Mouse (Mus musculus) limb, embryonic 13.5 days (tissue): ENCODE measurements around the gene Synrg. TPM values are rescaled to one million over a fixed set of nuclear protein-coding genes. Genes with fewer than 3 reads are reported as not detected.
A peak's percentile ranks its signal among the peaks of the same experiment; 100 is the strongest.

Experiments used
- ATAC-seq: fragments of 200-750 bp; cut with Nextera tagmentation; 2 replicates; pipeline ENCODE4 v1.8.0; 2017; ENCODE audit warnings: low read depth, moderate number of reproducible peaks, moderate TSS enrichment; ENCODE audit not compliant: low FRiP score
- H3K27ac ChIP-seq: fragments of 300-500 bp; sonication (generic); 2 replicates; pipeline ENCODE4 v1.5.1; 2015; ENCODE audit warnings: inconsistent platforms, mild to moderate bottlenecking, moderate library complexity
- H3K27me3 ChIP-seq: fragments of 300-500 bp; sonication (generic); 2 replicates; pipeline ENCODE4 v1.6.1; 2015; ENCODE audit warnings: mild to moderate bottlenecking, inconsistent platforms
- H3K36me3 ChIP-seq: fragments of 300-500 bp; sonication (generic); 2 replicates; pipeline ENCODE4 v1.6.1; 2015; ENCODE audit warnings: inconsistent platforms, mild to moderate bottlenecking, moderate library complexity
- H3K4me1 ChIP-seq: fragments of 300-500 bp; sonication (generic); 2 replicates; pipeline ENCODE4 v1.6.1; 2015; ENCODE audit warnings: inconsistent platforms
- H3K4me2 ChIP-seq: fragments of 300-500 bp; sonication (generic); replicated peaks from 2 replicates; pipeline ENCODE4 v1.6.1; 2015; ENCODE audit warnings: inconsistent platforms, mild to moderate bottlenecking, moderate library complexity
- H3K4me3 ChIP-seq: fragments of 300-500 bp; sonication (generic); 2 replicates; pipeline ENCODE4 v1.5.1; 2015; ENCODE audit warnings: moderate library complexity, mild to moderate bottlenecking, inconsistent platforms
- H3K9ac ChIP-seq: fragments of 300-500 bp; sonication (generic); 2 replicates; pipeline ENCODE4 v1.6.1; 2015; ENCODE audit warnings: mild to moderate bottlenecking, inconsistent platforms
- H3K9me3 ChIP-seq: fragments of 300-500 bp; sonication (generic); 2 replicates; pipeline ENCODE4 v1.6.1; 2016; ENCODE audit warnings: inconsistent platforms
- WGBS: fragments of 180-500 bp; shearing (Covaris S2); methylation state at CpG from one replicate; pipeline ENCODE4 v1.1.7; 2015; 5-methylcytosine and 5-hydroxymethylcytosine counted together
- polyA plus RNA-seq: library from polyadenylated mRNA; unstranded; fragments of >200 nt; fragmentation: Nextera tagmentation; extraction: Ambion mirVana; gene quantifications from 2 replicates; pipeline ENCODE4 v1.2.1, GENCODE M21; 2015

Gene Synrg
- polyA plus RNA-seq: 7.9 and 8.8 TPM in 2 replicates

- H3K27ac ChIP-seq: no peak within 1 kb of the TSS
- peak within 1 kb of the TSS; percentile 71 for H3K9ac ChIP-seq
- H3K36me3 ChIP-seq: peaks cover 33% of the 10 kb centered on the region
- H3K9me3 ChIP-seq: no peaks in the 10 kb centered on the region
- WGBS: 2% methylated on average over 52 of the region's 76 CpGs
- H3K27me3 ChIP-seq: no peaks in the 10 kb centered on the region
- peak; percentile 93 for ATAC-seq
- H3K4me2 ChIP-seq: peak within 1 kb of the TSS; percentile 69
- H3K4me1 ChIP-seq: no peaks in the 10 kb centered on the region
- peak within 1 kb of the TSS; percentile 71 for H3K4me3 ChIP-seq
These were observed at the start of gene Synrg for GRCm38 (mm10) chr11:83963991-83964921. TSS of gene Synrg (plus strand) at chr11:83964428.

- H3K4me1 ChIP-seq: no peaks in the 10 kb centered on the region
- 83% methylated on average over 4 of the region's 4 CpGs for WGBS
- H3K4me3 ChIP-seq: no peak overlapping the region
- H3K9me3 ChIP-seq: no peaks in the 10 kb centered on the region
- no peak for ATAC-seq
- H3K36me3 ChIP-seq: no peaks in the 10 kb centered on the region
- H3K4me2 ChIP-seq: no peak overlapping the region
- no peak overlapping the region for H3K27ac ChIP-seq
- H3K27me3 ChIP-seq: no peaks in the 10 kb centered on the region
- no peak overlapping the region for H3K9ac ChIP-seq
These were observed 49.7 kb upstream of the Synrg start for GRCm38 (mm10) chr11:83914501-83914900.

- WGBS: 47% methylated on average over 2 of the region's 2 CpGs
- Histone ChIP-seq H3K27me3 (peaks cover 6% of the 10 kb centered on the region; the same call in 1 of the 2 replicates), H3K9ac (no peak overlapping the region), H3K9me3 (no peaks in the 10 kb centered on the region), H3K4me3 (no peak overlapping the region), H3K27ac (no peak overlapping the region), H3K4me2 (no peak overlapping the region), H3K4me1 (no peaks in the 10 kb centered on the region), H3K36me3 (no peaks in the 10 kb centered on the region)
- ATAC-seq: no peak
These were observed 41.6 kb upstream of the Synrg start for GRCm38 (mm10) chr11:83922600-83922999.

GRCm38 (mm10) chr11:83927097-83927496 lies 37.1 kb upstream of the Synrg start:
- no peak overlapping the region for H3K27ac ChIP-seq
- no peaks in the 10 kb centered on the region for H3K36me3 ChIP-seq
- H3K4me2 ChIP-seq: no peak overlapping the region
- H3K4me1 ChIP-seq: no peaks in the 10 kb centered on the region
- H3K9me3 ChIP-seq: no peaks in the 10 kb centered on the region
- H3K9ac ChIP-seq: no peak overlapping the region
- WGBS: 57% methylated on average over 3 of the region's 3 CpGs
- ATAC-seq: no peak
- no peak overlapping the region for H3K4me3 ChIP-seq
- peaks cover 9% of the 10 kb centered on the region; the same call in 1 of the 2 replicates for H3K27me3 ChIP-seq

- Histone ChIP-seq H3K4me3 (no peak overlapping the region), H3K27me3 (0 out of 2 replicates have a peak, but pooled peaks cover 3% of the 10 kb centered on the region), H3K9me3 (no peaks in the 10 kb centered on the region), H3K4me1 (no peaks in the 10 kb centered on the region), H3K9ac (no peak overlapping the region), H3K27ac (no peak overlapping the region), H3K36me3 (no peaks in the 10 kb centered on the region), H3K4me2 (no peak overlapping the region)
- ATAC-seq: no peak
- 77% methylated on average over 10 of the region's 10 CpGs for WGBS
These were observed 31.6 kb upstream of the Synrg start for GRCm38 (mm10) chr11:83932506-83933106.

- 90% methylated on average over 4 of the region's 4 CpGs for WGBS
- Histone ChIP-seq H3K9ac (no peak overlapping the region), H3K27me3 (no peaks in the 10 kb centered on the region), H3K4me2 (no peak overlapping the region), H3K4me1 (no peaks in the 10 kb centered on the region), H3K4me3 (no peak overlapping the region), H3K9me3 (no peaks in the 10 kb centered on the region), H3K36me3 (no peaks in the 10 kb centered on the region), H3K27ac (no peak overlapping the region)
- no peak for ATAC-seq
These were observed 30.9 kb upstream of the Synrg start for GRCm38 (mm10) chr11:83933376-83933775.

- Histone ChIP-seq H3K9ac (no peak overlapping the region), H3K4me1 (no peaks in the 10 kb centered on the region), H3K4me3 (no peak overlapping the region), H3K27ac (no peak overlapping the region), H3K9me3 (no peaks in the 10 kb centered on the region), H3K4me2 (no peak overlapping the region), H3K27me3 (0 out of 2 replicates have a peak, but pooled peaks cover 10% of the 10 kb centered on the region), H3K36me3 (no peaks in the 10 kb centered on the region)
- no peak for ATAC-seq
- 25% methylated on average over 7 of the region's 7 CpGs for WGBS
These were observed 28.1 kb upstream of the Synrg start for GRCm38 (mm10) chr11:83935986-83936665.

- ATAC-seq: no peak
- H3K9ac ChIP-seq: no peak overlapping the region
- H3K4me1 ChIP-seq: peaks cover 9% of the 10 kb centered on the region
- peaks cover 3% of the 10 kb centered on the region; the same call in 1 of the 2 replicates for H3K36me3 ChIP-seq
- 0 out of 2 replicates have a peak, but pooled peaks cover 10% of the 10 kb centered on the region for H3K27me3 ChIP-seq
- 80% methylated on average over 8 of the region's 8 CpGs for WGBS
- H3K9me3 ChIP-seq: no peaks in the 10 kb centered on the region
- no peak overlapping the region for H3K4me2 ChIP-seq
- no peak overlapping the region for H3K4me3 ChIP-seq
- H3K27ac ChIP-seq: no peak overlapping the region
These were observed 25.7 kb upstream of the Synrg start for GRCm38 (mm10) chr11:83938556-83938955.

- 0 out of 2 replicates have a peak, but pooled peaks cover 10% of the 10 kb centered on the region for H3K27me3 ChIP-seq
- no peaks in the 10 kb centered on the region for H3K9me3 ChIP-seq
- H3K4me1 ChIP-seq: peaks cover 9% of the 10 kb centered on the region
- H3K27ac ChIP-seq: peak within 1 kb of the TSS; percentile 72; the same call in 1 of the 2 replicates
- ATAC-seq: peak; percentile 95
- peak within 1 kb of the TSS; percentile 82 for H3K4me2 ChIP-seq
- peaks cover 38% of the 10 kb centered on the region for H3K36me3 ChIP-seq
- 1% methylated on average over 49 of the region's 49 CpGs for WGBS
- peak within 1 kb of the TSS; percentile 70 for H3K4me3 ChIP-seq
- H3K9ac ChIP-seq: peak within 1 kb of the TSS; percentile 81
These were observed 22.0 kb upstream of the Synrg start, which contains the start of gene Ddx52 for GRCm38 (mm10) chr11:83941950-83942840. TSS of gene Ddx52 (plus strand) at chr11:83942062.

GRCm38 (mm10) chr11:83956822-83957221 lies 7.4 kb upstream of the Synrg start:
- H3K27me3 ChIP-seq: no peaks in the 10 kb centered on the region
- no peak overlapping the region for H3K4me2 ChIP-seq
- no peaks in the 10 kb centered on the region for H3K4me1 ChIP-seq
- H3K4me3 ChIP-seq: no peak overlapping the region
- no peak overlapping the region for H3K27ac ChIP-seq
- ATAC-seq: no peak
- 91% methylated on average over 2 of the region's 2 CpGs for WGBS
- no peaks in the 10 kb centered on the region for H3K9me3 ChIP-seq
- no peak overlapping the region for H3K9ac ChIP-seq
- peaks cover 92% of the 10 kb centered on the region for H3K36me3 ChIP-seq

GRCm38 (mm10) chr11:83961983-83962382 lies 2.2 kb upstream of the Synrg start:
- Histone ChIP-seq H3K4me1 (no peaks in the 10 kb centered on the region), H3K27me3 (no peaks in the 10 kb centered on the region), H3K36me3 (peaks cover 51% of the 10 kb centered on the region), H3K9ac (no peak overlapping the region), H3K4me3 (no peak overlapping the region), H3K9me3 (no peaks in the 10 kb centered on the region), H3K4me2 (no peak overlapping the region), H3K27ac (no peak overlapping the region)
- no peak for ATAC-seq
- WGBS: 84% methylated on average over 3 of the region's 3 CpGs
